Mouse (Mus musculus) embryonic fibroblast, embryonic 13.5 days (primary cell): Measurements from ENCODE around the gene Cd300e.

Experiments
- CTCF ChIP-seq: IDR thresholded peaks from 2 replicates; pipeline ENCODE4 v1.5.1; 2011; ENCODE audit warnings: mild to moderate bottlenecking, control low read depth, low read length, moderate library complexity, borderline replicate concordance; ENCODE audit not compliant: insufficient read depth
- POLR2A ChIP-seq: IDR thresholded peaks from 2 replicates; pipeline ENCODE4 v1.6.1; 2011; ENCODE audit warnings: low read depth, mild to moderate bottlenecking, control low read depth, low read length, moderate library complexity

DNA sequence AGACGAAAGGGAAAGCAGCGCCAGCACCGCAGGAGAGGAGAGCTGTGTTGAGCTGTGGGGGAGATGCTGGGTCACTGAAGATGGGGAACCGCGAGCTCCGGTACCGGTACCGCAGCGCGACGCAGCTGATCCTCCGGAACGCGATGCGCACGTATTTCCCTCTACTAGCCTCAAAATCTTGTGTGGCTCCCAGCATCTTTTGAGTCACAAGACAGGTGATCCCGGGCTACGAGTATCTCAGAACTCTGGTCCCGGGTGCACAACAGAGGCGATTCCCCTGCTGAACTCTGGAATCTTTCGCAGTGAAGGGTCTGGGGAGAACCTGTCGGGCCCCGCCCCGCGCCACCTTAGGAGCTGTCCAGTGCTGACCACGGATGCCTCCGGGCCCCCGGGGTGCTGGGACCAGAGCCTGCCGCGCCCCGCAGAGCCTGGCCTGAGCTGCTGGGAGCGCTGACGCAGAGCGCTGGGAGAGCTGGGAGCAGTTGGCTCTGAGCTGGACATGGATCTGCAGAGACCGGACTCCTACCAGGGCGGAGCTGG lies 29.5 kb upstream of the Cd300e start, which contains the start of gene Rab37:
- TF ChIP-seq CTCF, result no peak
- no peak for TF ChIP-seq POLR2A
